Mouse (Mus musculus) hindbrain, embryonic 10.5 days (tissue): ENCODE results near the gene Sap30l. TPM values are rescaled to one million over a fixed set of nuclear protein-coding genes. Genes with fewer than 3 reads are reported as not detected.
A peak's percentile ranks its signal among the peaks of the same experiment; 100 is the strongest.

Source experiments
- DNase-seq: peaks from one replicate; pipeline ENCODE4 v3.0.0-alpha.2; 2017; ENCODE audit warnings: low spot score
- H3K27ac ChIP-seq: fragments of 300-500 bp; sonication (generic); 2 replicates; pipeline ENCODE4 v1.5.1; 2016; ENCODE audit warnings: mild to moderate bottlenecking, moderate library complexity
- H3K27me3 ChIP-seq: fragments of 300-500 bp; sonication (generic); 2 replicates; pipeline ENCODE4 v1.6.1; 2016; ENCODE audit warnings: mild to moderate bottlenecking; ENCODE audit not compliant: poor library complexity, insufficient read depth, severe bottlenecking
- H3K36me3 ChIP-seq: fragments of 300-500 bp; sonication (generic); 2 replicates; pipeline ENCODE4 v1.6.1; 2016; ENCODE audit warnings: mild to moderate bottlenecking, moderate library complexity
- H3K4me1 ChIP-seq: fragments of 300-500 bp; sonication (generic); replicated peaks from 2 replicates; pipeline ENCODE4 v1.6.1; 2016; ENCODE audit warnings: mild to moderate bottlenecking
- H3K4me3 ChIP-seq: fragments of 300-500 bp; sonication (generic); 2 replicates; pipeline ENCODE4 v1.5.1; 2016; ENCODE audit warnings: mild to moderate bottlenecking, moderate library complexity
- H3K9me3 ChIP-seq: fragments of 300-500 bp; sonication (generic); 2 replicates; pipeline ENCODE4 v1.6.1; 2016; ENCODE audit warnings: mild to moderate bottlenecking, moderate library complexity
- WGBS: fragments of 180-500 bp; shearing (Covaris S2); methylation state at CpG from one replicate; pipeline ENCODE4 v1.1.7; 2016; 5-methylcytosine and 5-hydroxymethylcytosine counted together
- polyA plus RNA-seq: library from polyadenylated mRNA; unstranded; fragments of >200 nt; fragmentation: Nextera tagmentation; extraction: Ambion mirVana; gene quantifications from 2 replicates; pipeline ENCODE4 v1.2.1, GENCODE M21; 2016

Gene Sap30l
- polyA plus RNA-seq, 1 experiment from 2014 or later = 12.7 TPM

DNA sequence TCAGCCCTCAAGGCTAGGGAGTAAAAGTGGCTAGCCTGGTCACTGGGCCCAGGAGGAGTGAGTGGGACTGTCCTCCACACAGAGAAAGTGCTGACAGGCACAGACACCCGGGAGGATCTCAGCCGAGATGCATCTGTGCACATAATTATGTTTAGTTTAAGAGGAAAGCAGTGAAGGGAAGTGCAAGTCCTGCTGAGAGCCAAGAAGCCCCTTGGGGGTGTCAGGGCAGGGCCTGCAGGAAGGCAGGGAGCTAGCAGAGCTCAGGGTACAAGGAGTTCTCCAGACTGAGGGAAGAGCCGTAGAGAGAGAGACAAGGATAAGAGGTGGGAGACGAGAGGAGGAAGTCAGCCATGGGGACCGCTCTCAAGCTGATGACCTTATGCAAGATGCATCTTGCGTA is 25.6 kb upstream of the Sap30l start:
- no peak for DNase-seq
- Histone ChIP-seq H3K9me3 (no peaks in the 10 kb centered on the region), H3K27ac (peak overlapping the region; percentile 59; the same call in 1 of the 2 replicates), H3K36me3 (peaks cover 11% of the 10 kb centered on the region; the same call in 1 of the 2 replicates), H3K4me3 (no peak overlapping the region), H3K4me1 (peaks cover 59% of the 10 kb centered on the region), H3K27me3 (peaks cover 48% of the 10 kb centered on the region)
- WGBS = 69% methylated on average over 6 of the region's 6 CpGs

DNA sequence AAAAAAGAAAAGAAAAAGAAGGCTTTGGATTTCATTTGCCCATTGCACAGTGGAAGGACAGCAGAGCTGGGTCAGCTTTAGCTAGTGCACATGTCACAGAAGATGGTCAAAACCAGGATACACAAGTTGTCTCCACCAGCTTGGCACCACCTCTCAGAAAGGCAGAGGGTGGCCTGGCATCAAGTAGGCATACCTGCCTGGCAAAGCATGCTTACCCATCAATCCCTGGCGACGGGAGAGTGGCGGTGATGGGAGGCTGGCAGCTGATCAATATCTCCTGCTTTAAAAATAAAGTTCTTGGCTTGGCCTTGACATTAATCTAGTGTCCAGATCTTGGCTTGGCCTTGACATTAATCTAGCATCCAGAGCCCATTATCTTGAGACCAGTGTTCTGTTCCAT is 24.9 kb upstream of the Sap30l start:
- WGBS = 97% methylated on average over 3 of the region's 3 CpGs
- H3K27me3 ChIP-seq = peaks cover 41% of the 10 kb centered on the region
- peaks cover 6% of the 10 kb centered on the region for H3K36me3 ChIP-seq
- H3K27ac ChIP-seq = no peak overlapping the region
- DNase-seq = no peak
- H3K9me3 ChIP-seq = no peaks in the 10 kb centered on the region
- H3K4me3 ChIP-seq = no peak overlapping the region
- peaks cover 59% of the 10 kb centered on the region for H3K4me1 ChIP-seq

DNA sequence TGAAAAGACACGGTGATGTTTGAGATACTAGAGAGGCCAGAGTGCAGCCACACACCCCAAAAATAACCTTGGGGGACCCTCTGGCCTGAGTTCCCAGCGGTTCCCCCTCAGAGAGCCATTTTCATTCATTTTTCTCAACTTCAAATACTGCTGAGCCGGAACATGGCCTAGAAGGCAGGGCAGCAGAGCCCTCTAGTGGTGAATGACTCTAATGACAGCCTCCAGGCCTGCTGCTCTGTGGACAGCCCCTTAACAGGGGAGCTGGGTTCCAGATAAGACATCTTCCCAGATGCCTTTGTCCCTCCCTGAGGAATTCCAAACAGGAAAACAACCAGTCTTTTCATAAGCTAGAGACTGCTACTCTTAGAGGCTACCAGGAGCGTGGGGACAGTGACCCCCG is 23.1 kb upstream of the Sap30l start:
- peaks cover 10% of the 10 kb centered on the region for H3K36me3 ChIP-seq
- peak; percentile 77 for DNase-seq
- WGBS = 24% methylated on average over 5 of the region's 5 CpGs
- H3K27me3 ChIP-seq = peaks cover 25% of the 10 kb centered on the region
- H3K27ac ChIP-seq = peak overlapping the region; percentile 59; the same call in 1 of the 2 replicates
- no peaks in the 10 kb centered on the region for H3K9me3 ChIP-seq
- H3K4me1 ChIP-seq = peaks cover 46% of the 10 kb centered on the region
- no peak overlapping the region for H3K4me3 ChIP-seq

DNA sequence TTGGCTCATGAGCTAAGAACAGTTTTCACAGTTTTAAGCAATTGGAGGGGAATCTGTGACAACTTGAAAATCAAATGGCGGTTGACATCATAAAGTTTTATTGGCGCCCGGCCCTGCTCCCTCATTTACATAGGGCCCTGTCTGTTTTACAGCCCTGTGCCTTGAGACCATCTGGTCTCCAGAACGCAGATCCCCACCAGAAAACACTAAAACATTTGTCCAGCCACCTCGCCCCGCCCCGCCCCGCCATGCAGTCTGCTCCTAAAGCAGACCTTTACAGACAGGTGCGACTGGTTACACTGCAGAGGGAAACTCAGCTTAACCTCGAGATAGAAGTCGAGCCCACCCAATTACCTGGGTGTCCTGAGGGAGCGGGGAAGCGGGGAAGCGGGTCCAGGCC is 21.6 kb upstream of the Sap30l start:
- Histone ChIP-seq H3K4me3 (no peak overlapping the region), H3K27me3 (peaks cover 19% of the 10 kb centered on the region), H3K4me1 (peaks cover 31% of the 10 kb centered on the region), H3K27ac (no peak overlapping the region), H3K36me3 (peaks cover 23% of the 10 kb centered on the region), H3K9me3 (no peaks in the 10 kb centered on the region)
- no peak for DNase-seq
- 90% methylated on average over 14 of the region's 14 CpGs for WGBS

DNA sequence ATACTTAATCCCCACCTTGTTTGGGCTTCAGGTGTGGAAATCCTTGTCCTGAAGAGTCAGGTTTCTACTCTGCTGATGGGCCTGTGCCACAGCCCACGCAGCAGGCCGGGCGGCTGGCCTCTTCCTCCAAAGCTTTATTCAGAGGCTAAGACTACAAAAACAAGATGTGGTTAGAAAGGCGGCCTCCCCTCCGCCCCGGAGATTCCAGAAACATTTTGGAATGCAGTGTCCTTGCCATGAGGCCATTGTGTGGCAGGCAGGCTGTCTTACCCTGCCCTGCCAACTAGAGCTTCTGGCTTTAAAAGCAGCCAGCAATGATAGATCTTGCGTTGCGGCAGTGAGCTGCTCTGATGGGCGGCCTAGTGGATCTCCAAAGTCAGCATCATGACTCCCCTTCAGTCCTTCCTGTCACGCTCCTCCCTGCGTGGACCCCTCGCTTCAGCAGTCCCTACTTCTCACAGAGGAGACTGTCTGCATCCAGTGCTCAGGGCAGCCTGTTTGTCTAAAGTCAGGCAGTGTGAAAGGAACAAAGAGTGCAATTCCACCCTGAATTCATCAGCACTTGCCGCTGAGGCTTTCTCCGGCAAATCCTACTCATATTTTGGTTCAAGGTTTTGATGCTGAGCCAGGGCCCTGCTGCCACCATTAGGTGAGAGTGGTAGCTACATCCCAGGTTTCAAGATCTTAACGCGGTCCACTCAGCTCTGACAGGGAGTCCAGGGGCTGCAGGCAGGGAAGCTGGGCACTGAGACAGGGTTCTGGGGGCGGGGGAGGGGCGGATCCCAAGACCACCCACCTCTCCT is 14.6 kb upstream of the Sap30l start:
- H3K4me3 ChIP-seq = peak overlapping the region; percentile 22; the same call in 1 of the 2 replicates
- WGBS = 28% methylated on average over 18 of the region's 18 CpGs
- H3K27ac ChIP-seq = peak overlapping the region; percentile 75
- DNase-seq = peak; percentile 46
- no peaks in the 10 kb centered on the region for H3K27me3 ChIP-seq
- H3K9me3 ChIP-seq = no peaks in the 10 kb centered on the region
- peaks cover 29% of the 10 kb centered on the region for H3K4me1 ChIP-seq
- H3K36me3 ChIP-seq = peaks cover 27% of the 10 kb centered on the region

DNA sequence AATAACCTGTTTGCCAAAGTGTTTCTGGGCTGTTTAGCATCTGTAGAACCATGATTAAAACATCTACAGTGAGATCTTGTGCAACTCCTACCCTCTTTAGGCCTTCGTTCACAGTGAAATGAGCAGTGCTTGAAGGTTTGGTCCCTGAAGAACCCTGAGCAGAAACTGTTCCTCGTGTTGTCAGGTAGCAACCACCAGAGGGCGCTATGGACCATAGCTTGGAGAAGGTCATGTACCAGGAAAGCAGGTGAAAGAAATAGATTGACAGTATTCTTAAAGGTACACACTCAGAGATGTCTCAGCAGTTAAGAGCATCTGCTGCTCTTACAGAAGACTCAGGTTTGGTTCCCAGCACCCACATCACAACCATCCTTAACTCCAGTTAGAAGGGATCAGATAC is 13.5 kb upstream of the Sap30l start:
- WGBS = 40% methylated on average over 3 of the region's 3 CpGs
- H3K4me1 ChIP-seq = peaks cover 29% of the 10 kb centered on the region
- DNase-seq = peak; percentile 38

DNA sequence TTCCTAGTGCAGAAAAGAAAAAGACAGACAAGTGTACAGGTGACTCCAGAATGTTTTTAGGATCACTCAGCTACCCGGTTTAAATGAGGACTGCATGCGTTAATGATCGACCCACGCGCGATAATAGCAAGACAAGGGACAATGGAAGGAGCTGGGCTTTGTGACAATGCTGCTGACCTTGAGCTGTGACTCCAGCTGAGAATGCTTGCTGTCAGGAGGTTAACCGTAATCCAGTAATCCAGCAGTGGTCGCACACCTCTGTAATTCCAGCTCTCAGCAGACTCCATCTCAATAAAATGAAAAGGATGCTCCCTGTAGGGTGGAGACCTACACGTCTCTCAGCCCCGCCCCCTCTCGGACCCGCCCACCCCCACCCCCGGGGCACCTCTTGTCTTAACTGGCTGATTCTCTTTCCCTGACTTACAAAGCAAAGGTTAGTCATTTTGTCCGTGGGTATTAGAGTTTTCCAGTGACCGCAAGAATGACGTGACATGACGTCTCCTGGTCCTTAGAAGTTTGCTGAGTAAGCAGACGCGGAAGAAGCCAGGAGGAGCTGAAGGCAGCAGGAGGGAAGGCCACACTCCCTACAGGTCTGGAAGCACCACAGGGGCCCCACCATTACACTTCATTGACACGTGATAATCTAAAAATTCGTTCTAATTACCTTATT is 10.4 kb upstream of the Sap30l start:
- no peaks in the 10 kb centered on the region for H3K27me3 ChIP-seq
- 27% methylated on average over 21 of the region's 21 CpGs for WGBS
- H3K36me3 ChIP-seq = 0 out of 2 replicates have a peak, but pooled peaks cover 3% of the 10 kb centered on the region
- H3K4me1 ChIP-seq = peaks cover 29% of the 10 kb centered on the region
- H3K27ac ChIP-seq = no peak overlapping the region
- no peak for DNase-seq
- H3K9me3 ChIP-seq = no peaks in the 10 kb centered on the region
- H3K4me3 ChIP-seq = no peak overlapping the region

More for the DNA sequence above, 13.5 kb upstream of the Sap30l start:
- H3K27ac ChIP-seq = no peak overlapping the region
- no peaks in the 10 kb centered on the region for H3K9me3 ChIP-seq
- H3K36me3 ChIP-seq = peaks cover 22% of the 10 kb centered on the region
- no peak overlapping the region for H3K4me3 ChIP-seq
- H3K27me3 ChIP-seq = no peaks in the 10 kb centered on the region

DNA sequence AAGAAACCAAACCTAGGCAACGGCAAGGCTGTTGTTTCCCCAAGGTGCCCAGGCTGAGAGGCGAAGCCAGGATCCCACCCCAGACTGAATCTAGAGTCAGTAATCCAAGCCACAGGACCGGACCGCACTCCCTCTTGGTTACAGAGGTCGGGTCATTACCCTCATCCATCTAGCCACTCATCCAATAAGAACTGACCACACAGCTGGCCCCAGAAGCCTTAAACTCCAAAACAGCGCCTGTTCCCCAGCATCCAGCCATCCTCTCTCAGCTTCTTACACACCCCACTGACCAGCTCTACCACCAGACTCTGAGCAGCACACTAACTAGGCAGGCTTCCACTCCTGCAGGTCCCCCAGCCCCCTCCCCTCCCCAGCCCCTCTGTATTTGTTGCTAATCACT is 6.4 kb upstream of the Sap30l start:
- H3K36me3 ChIP-seq = no peaks in the 10 kb centered on the region
- DNase-seq = no peak
- H3K4me3 ChIP-seq = no peak overlapping the region
- H3K9me3 ChIP-seq = no peaks in the 10 kb centered on the region
- peaks cover 15% of the 10 kb centered on the region for H3K4me1 ChIP-seq
- H3K27ac ChIP-seq = no peak overlapping the region
- H3K27me3 ChIP-seq = no peaks in the 10 kb centered on the region
- WGBS = 60% methylated on average over 6 of the region's 6 CpGs

DNA sequence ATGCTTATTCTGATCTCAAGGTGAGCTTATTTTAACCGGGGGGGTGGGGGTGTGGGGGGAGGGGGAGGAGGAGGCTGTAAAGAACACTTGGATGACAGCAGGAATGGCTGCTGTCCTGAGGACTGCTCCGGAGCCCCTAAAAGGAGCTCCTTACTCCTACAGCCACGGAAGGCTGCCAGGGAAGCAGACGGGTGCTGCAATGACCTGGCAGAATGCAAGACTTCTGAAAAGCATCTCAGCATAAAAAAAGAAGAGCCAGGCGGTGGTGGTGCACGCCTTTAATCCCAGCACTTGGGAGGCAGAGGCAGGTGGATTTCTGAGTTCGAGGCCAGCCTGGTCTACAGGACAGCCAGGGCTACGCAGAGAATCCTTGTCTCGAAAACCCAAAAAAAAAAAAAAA is 3.6 kb upstream of the Sap30l start:
- H3K4me3 ChIP-seq = no peak overlapping the region
- H3K9me3 ChIP-seq = no peaks in the 10 kb centered on the region
- WGBS = 82% methylated on average over 9 of the region's 9 CpGs
- peaks cover 28% of the 10 kb centered on the region for H3K4me1 ChIP-seq
- H3K27me3 ChIP-seq = no peaks in the 10 kb centered on the region
- DNase-seq = no peak
- H3K27ac ChIP-seq = no peak overlapping the region
- no peaks in the 10 kb centered on the region for H3K36me3 ChIP-seq

DNA sequence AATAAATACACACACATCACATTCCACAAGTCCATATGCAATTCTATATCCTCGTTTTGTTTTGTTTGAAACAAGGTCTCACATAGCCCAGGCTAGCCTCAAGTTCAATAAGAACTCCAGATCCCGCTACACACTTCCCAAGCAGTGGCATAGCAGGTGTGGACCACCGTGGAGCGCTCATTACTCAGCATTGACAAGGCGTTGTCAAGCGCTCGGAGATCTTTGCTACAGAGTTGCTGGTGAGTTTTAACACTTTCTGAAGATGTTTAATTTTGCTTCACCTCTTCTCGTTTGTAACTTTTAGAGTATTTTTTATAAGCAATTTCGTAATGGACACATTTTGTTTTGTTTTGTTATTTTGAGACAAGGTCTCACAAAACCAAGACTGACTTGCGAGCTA is 2.0 kb upstream of the Sap30l start:
- H3K27ac ChIP-seq = no peak overlapping the region
- H3K4me1 ChIP-seq = peaks cover 41% of the 10 kb centered on the region
- no peak for DNase-seq
- H3K9me3 ChIP-seq = no peaks in the 10 kb centered on the region
- WGBS = 85% methylated on average over 10 of the region's 10 CpGs
- H3K4me3 ChIP-seq = no peak overlapping the region
- no peaks in the 10 kb centered on the region for H3K36me3 ChIP-seq
- no peaks in the 10 kb centered on the region for H3K27me3 ChIP-seq

DNA sequence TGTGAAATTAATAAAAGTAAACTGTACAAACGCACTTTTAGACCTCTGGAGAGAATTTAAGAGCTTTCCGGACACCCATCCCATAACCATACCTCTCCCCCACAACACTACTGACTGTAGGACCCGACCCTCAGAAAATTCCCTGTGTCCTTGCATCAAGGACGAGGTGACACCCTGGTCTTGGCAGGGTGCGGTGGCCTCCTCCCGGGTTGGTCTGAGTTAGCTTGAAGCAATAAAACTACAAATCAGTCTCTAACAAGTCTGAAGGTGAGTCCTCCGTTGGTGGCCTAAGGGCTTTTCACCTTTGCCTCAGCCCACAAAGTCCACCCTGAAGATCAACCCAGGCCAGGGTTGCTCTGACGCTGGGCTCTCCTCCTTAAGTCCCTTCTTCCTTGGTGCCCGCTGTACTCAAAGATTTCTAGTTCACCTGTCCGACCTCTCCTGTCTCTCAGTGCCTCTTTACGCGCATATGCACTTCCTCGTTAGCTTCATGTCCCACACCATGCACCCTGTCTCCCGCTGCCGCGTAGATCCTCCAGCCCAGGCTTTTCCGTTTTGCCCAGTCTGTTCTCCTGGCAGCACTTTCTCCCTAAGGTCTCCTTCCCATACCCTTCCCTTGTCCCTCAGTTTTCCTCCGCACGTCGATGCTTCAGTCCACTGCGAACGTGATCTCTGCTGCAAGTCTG is 1.0 kb upstream of the Sap30l start:
- H3K27me3 ChIP-seq = no peaks in the 10 kb centered on the region
- 17% methylated on average over 22 of the region's 22 CpGs for WGBS
- DNase-seq = no peak

DNA sequence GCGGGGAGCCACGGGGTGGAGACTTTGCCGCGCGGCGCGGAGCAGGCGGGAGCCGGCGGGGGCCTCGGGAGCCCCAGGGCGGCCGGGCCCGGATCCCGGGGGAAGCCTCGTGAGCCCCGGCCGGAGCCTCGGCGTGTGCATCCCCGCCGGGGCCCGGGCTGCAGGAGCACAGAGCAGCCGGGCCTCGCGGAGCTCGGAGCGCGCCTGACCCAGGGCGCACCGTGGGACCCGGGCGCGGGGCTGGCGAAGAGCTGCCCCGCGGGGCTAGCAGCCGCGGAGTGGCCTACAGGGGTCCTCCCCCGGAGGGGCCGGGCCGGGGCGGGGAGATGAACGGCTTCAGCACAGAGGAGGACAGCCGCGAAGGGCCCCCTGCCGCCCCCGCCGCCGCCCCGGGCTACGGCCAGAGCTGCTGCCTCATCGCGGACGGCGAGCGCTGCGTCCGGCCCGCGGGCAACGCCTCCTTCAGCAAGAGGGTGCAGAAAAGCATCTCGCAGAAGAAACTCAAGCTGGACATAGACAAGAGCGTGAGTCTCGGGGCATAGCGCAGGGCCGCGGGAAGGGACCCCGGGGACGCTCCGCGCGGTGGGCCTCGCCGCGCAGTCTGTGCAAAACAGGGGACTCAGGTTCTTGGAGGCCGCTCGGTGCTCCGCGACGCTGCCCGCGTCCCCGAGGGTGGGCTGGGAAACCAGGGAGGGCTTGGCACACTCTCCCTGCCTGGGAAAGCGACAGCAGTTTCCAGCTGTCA is 501 bp downstream of the Sap30l start:
- peak overlapping the region; percentile 93 for H3K27ac ChIP-seq
- no peaks in the 10 kb centered on the region for H3K27me3 ChIP-seq
- DNase-seq = peak; percentile 66
- H3K9me3 ChIP-seq = no peaks in the 10 kb centered on the region
- H3K4me3 ChIP-seq = peak overlapping the region; percentile 78
- H3K4me1 ChIP-seq = peaks cover 45% of the 10 kb centered on the region
- H3K36me3 ChIP-seq = peaks cover 13% of the 10 kb centered on the region
- under 1% methylated on average over 85 of the region's 85 CpGs for WGBS

More for the DNA sequence above, 1.0 kb upstream of the Sap30l start:
- peaks cover 39% of the 10 kb centered on the region for H3K4me1 ChIP-seq
- peak overlapping the region; percentile 93 for H3K27ac ChIP-seq
- no peaks in the 10 kb centered on the region for H3K36me3 ChIP-seq
- no peaks in the 10 kb centered on the region for H3K9me3 ChIP-seq
- H3K4me3 ChIP-seq = peak overlapping the region; percentile 78
